Mouse (Mus musculus): ENCODE data around the gene Pop7. TPM values are rescaled to one million over a fixed set of nuclear protein-coding genes. Genes with fewer than 3 reads are reported as not detected.

The Pop7 gene
- total RNA-seq, 2 experiments from 2014 or later, result 11.3 to 11.4 TPM

GRCm38 (mm10) chr5:137533117-137533827 lies 31.0 kb upstream of the Pop7 start, which contains the start of the genes Epo and Gnb2:
Gene Epo, minus strand, starts transcription at chr5:137533242.
Gene Gnb2, minus strand, starts transcription at chr5:137533510.
- intact Hi-C loops (cut with DNase I), result loop anchor here (1.0 to 5.0 kb wide), 4 partner anchors 31 to 639 kb away; partner anchors contain the start of genes Ap4m1, Mcm7, Mospd3 and Pop7
- peak within 1 kb of the TSS; percentile 94 for H3K4me3 ChIP-seq
- TF ChIP-seq CTCF (IDR thresholded peaks at IDR 0.05), result peak; percentile 7; the same call in 1 of the 2 replicates
- DNase-seq, result peak; percentile 99
- peak within 1 kb of the TSS; percentile 98 for H3K27ac ChIP-seq

GRCm38 (mm10) chr5:137532808-137533116 lies 30.4 kb upstream of the Pop7 start:
- TF ChIP-seq CTCF (IDR thresholded peaks at IDR 0.05), result no peak
- H3K27ac ChIP-seq, result peak overlapping the region; percentile 98
- DNase-seq, result no peak
- peak overlapping the region; percentile 94 for H3K4me3 ChIP-seq
- intact Hi-C loops (cut with DNase I), result loop anchor here (1.0 to 5.0 kb wide), 4 partner anchors 30 to 640 kb away; partner anchors contain the start of genes Ap4m1, Mcm7, Mospd3 and Pop7

- H3K4me3 ChIP-seq, result peak overlapping the region; percentile 94
- peak overlapping the region; percentile 98 for H3K27ac ChIP-seq
- no peak for TF ChIP-seq CTCF (IDR thresholded peaks at IDR 0.05)
- intact Hi-C loops (cut with DNase I), result loop anchor here (2.0 to 5.0 kb wide), 3 partner anchors 70 to 640 kb away; partner anchors contain the start of genes Ap4m1, Mcm7, Mospd3 and Ppp1r35
- DNase-seq, result peak; percentile 52
Observed at GRCm38 (mm10) chr5:137532131-137532807, 30.0 kb upstream of the Pop7 start.

- Histone ChIP-seq H3K27ac (peak overlapping the region; percentile 98), H3K4me3 (peak overlapping the region; percentile 94)
- peak; percentile 81 for DNase-seq
- intact Hi-C loops (cut with DNase I), result loop anchor here (2.0 to 5.0 kb wide), 3 partner anchors 71 to 641 kb away; partner anchors contain the start of genes Ap4m1, Mcm7, Mospd3 and Ppp1r35
- no peak for TF ChIP-seq CTCF (IDR thresholded peaks at IDR 0.05)
Observed at GRCm38 (mm10) chr5:137531414-137532130, 29.3 kb upstream of the Pop7 start.

GRCm38 (mm10) chr5:137530588-137531413 lies 28.5 kb upstream of the Pop7 start:
- H3K27ac ChIP-seq, result peak overlapping the region; percentile 98
- intact Hi-C loops (cut with DNase I), result loop anchor here (5.0 kb wide), 2 partner anchors 72 to 642 kb away; partner anchors contain the start of genes Ap4m1, Mcm7 and Mospd3
- TF ChIP-seq CTCF (IDR thresholded peaks at IDR 0.05), result no peak
- H3K4me3 ChIP-seq, result peak overlapping the region; percentile 94
- DNase-seq, result peak; percentile 86

GRCm38 (mm10) chr5:137530075-137530474 lies 27.8 kb upstream of the Pop7 start:
- DNase-seq, result no peak
- no peak for TF ChIP-seq CTCF (IDR thresholded peaks at IDR 0.05)
- intact Hi-C loops (cut with DNase I), result loop anchor here (5.0 kb wide), 2 partner anchors 72 to 642 kb away; partner anchors contain the start of genes Ap4m1, Mcm7 and Mospd3
- Histone ChIP-seq H3K4me3 (peak overlapping the region; percentile 94), H3K27ac (peak overlapping the region; percentile 98)

- peak overlapping the region; percentile 94 for H3K4me3 ChIP-seq
- peak overlapping the region; percentile 98; the same call in 1 of the 2 replicates for H3K27ac ChIP-seq
- no peak for DNase-seq
- intact Hi-C loops (cut with DNase I), result no loop called here
- TF ChIP-seq CTCF (IDR thresholded peaks at IDR 0.05), result no peak
Observed at GRCm38 (mm10) chr5:137529221-137529995, 27.1 kb upstream of the Pop7 start.

GRCm38 (mm10) chr5:137528247-137528968 lies 26.1 kb upstream of the Pop7 start:
- Histone ChIP-seq H3K27ac (no peak overlapping the region), H3K4me3 (no peak overlapping the region)
- DNase-seq, result no peak
- intact Hi-C loops (cut with DNase I), result no loop called here
- no peak for TF ChIP-seq CTCF (IDR thresholded peaks at IDR 0.05)

GRCm38 (mm10) chr5:137527413-137527812 lies 25.1 kb upstream of the Pop7 start:
- no peak for DNase-seq
- no peak overlapping the region for H3K4me3 ChIP-seq
- no peak overlapping the region for H3K27ac ChIP-seq
- intact Hi-C loops (cut with DNase I), result no loop called here
- TF ChIP-seq CTCF (IDR thresholded peaks at IDR 0.05), result no peak

GRCm38 (mm10) chr5:137526192-137526936 lies 24.0 kb upstream of the Pop7 start:
- TF ChIP-seq CTCF (IDR thresholded peaks at IDR 0.05), result no peak
- DNase-seq, result peak; percentile 61
- intact Hi-C loops (cut with DNase I), result no loop called here
- Histone ChIP-seq H3K4me3 (no peak overlapping the region), H3K27ac (peak overlapping the region; percentile 21; the same call in 1 of the 2 replicates)

Measured in gastrocnemius, adult 2 months (tissue).